Mouse (Mus musculus): Measurements from ENCODE around the gene Mrpl12. TPM values are rescaled to one million over a fixed set of nuclear protein-coding genes. Genes with fewer than 3 reads are reported as not detected.

Gene Mrpl12
- polyA plus RNA-seq, 1 experiment from 2014 or later = 139 TPM

GRCm38 (mm10) chr11:120454965-120455364 lies 29.4 kb upstream of the Mrpl12 start:
- Histone ChIP-seq H3K27me3 (no peaks in the 10 kb centered on the region), H3K36me3 (peaks cover 13% of the 10 kb centered on the region; the same call in 1 of the 2 replicates), H3K4me2 (no peak overlapping the region), H3K4me3 (replicated peaks) (no peak overlapping the region), H3K9ac (replicated peaks) (no peak overlapping the region), H3K27ac (no peak overlapping the region), H3K4me1 (replicated peaks) (peaks cover 15% of the 10 kb centered on the region), H3K9me3 (no peaks in the 10 kb centered on the region)
- ATAC-seq (ENCODE audit: insufficient number of reproducible peaks, insufficient read depth, low FRiP score, low TSS enrichment, low read depth) = no peak
- 87% methylated on average over 4 of the region's 4 CpGs for WGBS

DNA sequence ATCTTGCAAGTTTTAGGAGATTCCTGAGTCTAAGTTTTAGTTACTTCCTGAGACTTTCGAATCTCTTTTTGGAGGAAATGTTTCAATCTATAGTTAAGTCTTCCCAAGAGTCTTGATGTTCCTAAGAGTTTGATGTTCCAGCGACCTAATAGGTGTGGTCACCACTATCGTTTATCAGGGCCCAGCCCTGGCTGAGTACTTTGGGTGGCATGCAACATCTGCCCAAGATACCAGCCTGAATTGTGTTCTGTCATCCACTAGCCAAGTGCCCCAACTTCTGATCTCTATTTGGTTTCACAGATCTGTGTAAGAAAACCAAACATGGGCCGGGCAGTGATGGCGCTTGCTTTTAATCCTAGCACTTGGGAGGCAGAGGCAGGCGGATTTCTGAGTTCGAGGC lies 29.0 kb upstream of the Mrpl12 start:
- Histone ChIP-seq H3K27me3 (no peaks in the 10 kb centered on the region), H3K4me2 (no peak overlapping the region), H3K4me1 (replicated peaks) (peaks cover 15% of the 10 kb centered on the region), H3K9me3 (no peaks in the 10 kb centered on the region), H3K36me3 (peaks cover 17% of the 10 kb centered on the region; the same call in 1 of the 2 replicates), H3K9ac (replicated peaks) (no peak overlapping the region), H3K4me3 (replicated peaks) (no peak overlapping the region), H3K27ac (no peak overlapping the region)
- 93% methylated on average over 7 of the region's 7 CpGs for WGBS
- no peak for ATAC-seq (ENCODE audit: insufficient number of reproducible peaks, insufficient read depth, low FRiP score, low TSS enrichment, low read depth)

DNA sequence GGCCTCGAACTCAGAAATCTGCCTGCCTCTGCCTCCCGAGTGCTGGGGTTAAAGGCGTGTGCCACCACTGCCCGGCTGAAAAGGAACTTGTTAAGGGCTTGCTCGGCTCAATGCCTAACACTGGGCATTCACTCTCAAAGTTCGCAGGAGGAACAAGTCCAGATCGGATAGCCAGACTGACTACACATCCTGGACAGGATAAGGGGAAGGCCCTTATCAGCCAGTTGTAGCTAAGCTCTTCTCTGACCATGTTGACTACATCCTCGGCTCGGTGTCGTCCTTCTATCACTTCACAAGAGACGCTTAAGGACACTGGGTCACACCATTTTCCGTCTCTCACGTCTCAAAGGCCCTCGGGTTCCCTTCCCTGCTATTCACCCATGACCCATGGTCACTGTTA lies 27.0 kb upstream of the Mrpl12 start:
- H3K4me1 ChIP-seq (replicated peaks) = peaks cover 15% of the 10 kb centered on the region
- ATAC-seq (ENCODE audit: insufficient number of reproducible peaks, insufficient read depth, low FRiP score, low TSS enrichment, low read depth) = no peak
- H3K27me3 ChIP-seq = no peaks in the 10 kb centered on the region
- WGBS = 35% methylated on average over 14 of the region's 14 CpGs
- H3K9me3 ChIP-seq = no peaks in the 10 kb centered on the region
- H3K4me3 ChIP-seq (replicated peaks) = peak overlapping the region; percentile 94
- peaks cover 36% of the 10 kb centered on the region for H3K36me3 ChIP-seq
- peak overlapping the region; percentile 86 for H3K27ac ChIP-seq
- peak overlapping the region; percentile 97 for H3K9ac ChIP-seq (replicated peaks)
- H3K4me2 ChIP-seq = peak overlapping the region; percentile 88

DNA sequence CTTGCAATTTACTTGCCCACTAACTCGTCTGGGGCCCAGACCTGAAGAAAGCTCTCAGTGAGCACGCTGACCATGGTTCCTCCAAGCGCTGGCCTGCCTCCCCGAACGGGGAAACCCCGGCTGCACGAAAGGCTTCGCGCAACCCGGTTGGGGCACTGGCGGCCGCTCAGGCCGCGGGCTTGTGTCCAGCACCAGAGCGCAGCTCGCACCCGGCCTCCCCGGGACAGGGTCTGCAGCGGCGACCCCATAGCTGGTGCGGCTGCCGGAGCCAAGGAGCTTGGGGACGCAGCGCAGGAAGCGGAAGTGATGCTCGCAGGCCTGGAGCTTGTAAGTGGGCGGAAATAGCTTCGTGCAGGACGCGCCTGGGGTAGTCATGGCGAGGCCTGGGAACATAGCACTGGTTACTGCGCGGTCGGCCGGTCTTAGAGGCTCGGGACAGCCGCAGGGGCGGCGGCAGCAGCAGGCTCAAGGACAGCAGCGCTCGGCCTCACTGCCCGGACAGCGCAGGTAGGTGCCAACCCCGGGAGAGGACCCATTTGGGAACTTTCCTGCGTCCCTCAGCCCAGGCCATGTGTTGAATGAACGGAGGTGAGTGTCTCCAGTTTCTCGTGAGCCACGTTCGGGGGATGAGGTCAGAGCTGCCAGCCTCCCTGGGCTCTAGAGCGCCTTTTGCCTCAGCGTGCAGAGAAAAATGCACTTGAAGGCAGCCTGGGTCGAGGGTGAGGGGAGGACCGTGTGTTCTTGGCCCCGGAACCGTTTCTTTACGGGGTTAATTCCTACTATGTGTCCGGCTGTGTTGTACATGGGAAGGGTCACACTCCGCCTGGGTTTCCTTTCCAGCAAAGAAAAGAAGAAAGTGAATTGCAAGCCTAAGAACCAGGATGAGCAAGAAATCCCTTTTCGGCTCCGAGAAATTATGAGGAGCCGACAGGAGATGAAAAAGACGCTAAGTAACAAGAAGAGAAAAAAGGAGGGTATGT lies 26.4 kb upstream of the Mrpl12 start, which contains the start of the genes Oxld1 and Ccdc137:
Oxld1 (minus strand) TSS at position 297 of the 980 bp plus-strand sequence.
Ccdc137 (plus strand) TSS at position 344 of the 980 bp plus-strand sequence.
- Histone ChIP-seq H3K27me3 (no peaks in the 10 kb centered on the region), H3K4me2 (peak within 1 kb of the TSS; percentile 88), H3K4me1 (replicated peaks) (peaks cover 15% of the 10 kb centered on the region), H3K27ac (peak within 1 kb of the TSS; percentile 86), H3K36me3 (peaks cover 43% of the 10 kb centered on the region), H3K9me3 (no peaks in the 10 kb centered on the region), H3K9ac (replicated peaks) (peak within 1 kb of the TSS; percentile 97), H3K4me3 (replicated peaks) (peak within 1 kb of the TSS; percentile 94)
- 4% methylated on average over 62 of the region's 62 CpGs for WGBS
- ATAC-seq (ENCODE audit: insufficient number of reproducible peaks, insufficient read depth, low FRiP score, low TSS enrichment, low read depth) = peak; percentile 84

DNA sequence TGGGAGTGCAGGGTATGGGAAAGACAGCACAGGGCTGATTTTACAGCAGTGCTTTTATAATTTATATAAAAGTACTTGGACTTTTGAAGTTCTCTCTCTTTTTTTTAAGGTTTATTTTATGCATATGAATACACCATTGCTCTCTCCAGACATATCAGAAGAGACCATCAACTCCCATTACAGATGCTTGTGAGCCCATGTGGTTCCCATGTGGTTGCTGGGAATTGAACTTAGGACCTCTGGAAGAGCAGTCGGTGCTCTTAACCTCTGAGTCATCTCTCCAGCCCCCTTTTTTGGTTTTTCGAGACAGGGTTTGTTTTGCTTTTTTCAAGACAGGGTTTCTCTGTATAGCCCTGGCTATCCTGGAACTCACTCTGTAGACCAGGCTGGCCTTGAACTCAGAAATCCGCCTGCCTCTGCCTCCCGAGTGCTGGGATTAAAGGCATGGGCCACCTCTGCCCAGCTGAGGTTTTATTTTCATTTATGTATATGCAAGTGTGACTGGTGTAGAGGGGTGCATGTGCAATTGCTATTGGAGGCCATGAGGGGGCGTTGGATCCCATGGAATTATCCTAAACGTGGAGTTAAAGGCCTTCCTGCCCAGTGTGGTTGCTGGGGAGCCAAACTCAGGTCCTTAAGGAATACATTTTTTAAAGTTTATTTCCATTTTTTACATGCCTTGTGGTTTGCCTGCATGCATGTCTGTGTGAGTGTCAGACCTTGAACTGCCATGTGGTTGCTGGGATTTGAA lies 25.4 kb upstream of the Mrpl12 start:
- ATAC-seq (ENCODE audit: insufficient number of reproducible peaks, insufficient read depth, low FRiP score, low TSS enrichment, low read depth) = no peak
- 72% methylated on average over 6 of the region's 6 CpGs for WGBS

GRCm38 (mm10) chr11:120463536-120463935 lies 20.9 kb upstream of the Mrpl12 start:
- ATAC-seq (ENCODE audit: insufficient number of reproducible peaks, insufficient read depth, low FRiP score, low TSS enrichment, low read depth) = no peak
- WGBS = 88% methylated on average over 2 of the region's 2 CpGs

More for the DNA sequence above, 25.4 kb upstream of the Mrpl12 start:
- H3K36me3 ChIP-seq = peaks cover 52% of the 10 kb centered on the region
- H3K4me3 ChIP-seq (replicated peaks) = peak overlapping the region; percentile 94
- H3K4me2 ChIP-seq = peak overlapping the region; percentile 88
- H3K4me1 ChIP-seq (replicated peaks) = peaks cover 15% of the 10 kb centered on the region
- no peaks in the 10 kb centered on the region for H3K9me3 ChIP-seq
- H3K27ac ChIP-seq = no peak overlapping the region
- no peaks in the 10 kb centered on the region for H3K27me3 ChIP-seq
- peak overlapping the region; percentile 97 for H3K9ac ChIP-seq (replicated peaks)

GRCm38 (mm10) chr11:120464365-120464764 lies 20.0 kb upstream of the Mrpl12 start:
- peaks cover 68% of the 10 kb centered on the region for H3K36me3 ChIP-seq
- peaks cover 23% of the 10 kb centered on the region for H3K4me1 ChIP-seq (replicated peaks)
- WGBS = 88% methylated on average over 5 of the region's 5 CpGs
- H3K27me3 ChIP-seq = no peaks in the 10 kb centered on the region
- no peak overlapping the region for H3K27ac ChIP-seq
- H3K4me3 ChIP-seq (replicated peaks) = no peak overlapping the region
- no peak overlapping the region for H3K4me2 ChIP-seq
- ATAC-seq (ENCODE audit: insufficient number of reproducible peaks, insufficient read depth, low FRiP score, low TSS enrichment, low read depth) = no peak
- no peak overlapping the region for H3K9ac ChIP-seq (replicated peaks)
- H3K9me3 ChIP-seq = no peaks in the 10 kb centered on the region

More at GRCm38 (mm10) chr11:120463536-120463935, 20.9 kb upstream of the Mrpl12 start:
- Histone ChIP-seq H3K27me3 (no peaks in the 10 kb centered on the region), H3K9me3 (no peaks in the 10 kb centered on the region), H3K4me2 (no peak overlapping the region), H3K36me3 (peaks cover 65% of the 10 kb centered on the region), H3K27ac (no peak overlapping the region), H3K4me3 (replicated peaks) (no peak overlapping the region), H3K4me1 (replicated peaks) (peaks cover 27% of the 10 kb centered on the region), H3K9ac (replicated peaks) (no peak overlapping the region)

DNA sequence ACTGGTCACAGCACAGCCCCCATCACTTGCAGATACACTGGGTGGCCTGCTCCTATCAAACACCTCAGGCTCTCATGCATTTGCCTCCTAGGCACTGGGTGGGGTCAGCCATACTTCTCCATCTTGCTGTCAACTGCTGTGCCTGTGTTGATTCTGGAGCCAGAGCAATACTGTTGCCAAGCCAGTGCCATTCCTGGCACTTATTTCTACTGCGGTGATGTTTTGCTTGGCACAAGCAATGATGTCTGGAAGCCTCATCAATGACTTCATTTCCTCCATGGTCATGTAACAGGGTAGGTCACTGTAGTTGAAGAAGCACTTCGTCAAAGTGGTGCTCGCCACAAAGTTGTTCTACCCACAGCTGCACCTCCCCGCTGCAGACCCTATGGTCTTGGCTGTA lies 18.9 kb upstream of the Mrpl12 start:
- Histone ChIP-seq H3K36me3 (peaks cover 69% of the 10 kb centered on the region), H3K9me3 (no peaks in the 10 kb centered on the region), H3K4me2 (0 out of 2 replicates have a peak overlapping the region, but pooled peaks have one; percentile 78)

GRCm38 (mm10) chr11:120467051-120467735 lies 17.2 kb upstream of the Mrpl12 start, which contains the start of gene Arl16:
Arl16 (minus strand) TSS chr11:120467607.
- Histone ChIP-seq H3K27me3 (no peaks in the 10 kb centered on the region), H3K4me2 (peak within 1 kb of the TSS; percentile 78), H3K27ac (peak within 1 kb of the TSS; percentile 70), H3K9ac (replicated peaks) (peak within 1 kb of the TSS; percentile 80), H3K9me3 (no peaks in the 10 kb centered on the region), H3K36me3 (peaks cover 69% of the 10 kb centered on the region), H3K4me1 (replicated peaks) (peaks cover 21% of the 10 kb centered on the region), H3K4me3 (replicated peaks) (peak within 1 kb of the TSS; percentile 93)
- WGBS = under 1% methylated on average over 54 of the region's 54 CpGs
- ATAC-seq (ENCODE audit: insufficient number of reproducible peaks, insufficient read depth, low FRiP score, low TSS enrichment, low read depth) = peak; percentile 99

More for the DNA sequence above, 18.9 kb upstream of the Mrpl12 start:
- WGBS = 91% methylated on average over 4 of the region's 4 CpGs
- ATAC-seq (ENCODE audit: insufficient number of reproducible peaks, insufficient read depth, low FRiP score, low TSS enrichment, low read depth) = no peak
- H3K4me1 ChIP-seq (replicated peaks) = peaks cover 21% of the 10 kb centered on the region
- no peak overlapping the region for H3K9ac ChIP-seq (replicated peaks)
- H3K27me3 ChIP-seq = no peaks in the 10 kb centered on the region
- no peak overlapping the region for H3K27ac ChIP-seq
- H3K4me3 ChIP-seq (replicated peaks) = peak overlapping the region; percentile 93; the same call in 1 of the 2 replicates

DNA sequence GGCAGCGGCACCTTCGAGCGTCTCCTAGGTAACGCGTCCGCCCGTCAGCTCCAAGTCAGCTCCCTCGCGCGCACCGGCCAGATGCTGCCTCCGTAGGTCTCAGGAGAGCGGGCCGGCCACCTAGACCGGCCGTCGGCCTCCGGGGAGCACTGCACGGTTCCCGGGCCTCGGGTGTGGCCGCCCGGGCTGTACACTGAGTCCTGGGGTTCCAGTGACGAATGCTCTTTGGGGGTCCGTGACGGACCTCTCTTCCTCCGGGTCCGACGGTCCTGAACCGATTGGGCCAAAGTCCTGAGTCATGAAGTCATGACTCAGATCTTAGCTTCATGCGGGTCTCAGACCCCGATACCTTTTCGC lies 16.7 kb upstream of the Mrpl12 start:
- WGBS = 2% methylated on average over 33 of the region's 33 CpGs
- no peaks in the 10 kb centered on the region for H3K9me3 ChIP-seq
- H3K27ac ChIP-seq = 0 out of 2 replicates have a peak overlapping the region, but pooled peaks have one; percentile 50
- ATAC-seq (ENCODE audit: insufficient number of reproducible peaks, insufficient read depth, low FRiP score, low TSS enrichment, low read depth) = no peak; the same call in 1 of the 2 replicates
- peak overlapping the region; percentile 93 for H3K4me3 ChIP-seq (replicated peaks)
- peaks cover 21% of the 10 kb centered on the region for H3K4me1 ChIP-seq (replicated peaks)
- peak overlapping the region; percentile 78 for H3K4me2 ChIP-seq
- H3K36me3 ChIP-seq = peaks cover 69% of the 10 kb centered on the region
- no peaks in the 10 kb centered on the region for H3K27me3 ChIP-seq
- peak overlapping the region; percentile 80 for H3K9ac ChIP-seq (replicated peaks)
